Mouse (Mus musculus): ENCODE results near the gene Lexm. TPM values are rescaled to one million over a fixed set of nuclear protein-coding genes. Genes with fewer than 3 reads are reported as not detected.
A peak's percentile ranks its signal among the peaks of the same experiment; 100 is the strongest.

Gene Lexm
- polyA plus RNA-seq, 1 experiment from 2014 or later = not detected

GRCm38 (mm10) chr4:106630333-106631220 is 13.5 kb upstream of the Lexm start:
- H3K27me3 ChIP-seq (replicated peaks; ENCODE audit: control insufficient read depth, insufficient read depth, low read length) = no peaks in the 10 kb centered on the region
- H3K4me2 ChIP-seq (ENCODE audit: low read length) = peak overlapping the region; percentile 33
- no peaks in the 10 kb centered on the region for H3K36me3 ChIP-seq (ENCODE audit: control insufficient read depth, insufficient read depth)
- H3K9ac ChIP-seq (replicated peaks; ENCODE audit: low read depth, low read length) = peak overlapping the region; percentile 35
- peak overlapping the region; percentile 89 for H3K27ac ChIP-seq (ENCODE audit: low read length)
- peaks cover 42% of the 10 kb centered on the region for H3K4me1 ChIP-seq (replicated peaks; ENCODE audit: control insufficient read depth, insufficient read depth, low read length)
- 14% methylated on average over 14 of the region's 14 CpGs for WGBS
- no peaks in the 10 kb centered on the region for H3K9me3 ChIP-seq (ENCODE audit: control insufficient read depth, low read length)
- H3K4me3 ChIP-seq (replicated peaks; ENCODE audit: low read length) = no peak overlapping the region
- ATAC-seq = peak; percentile 94

GRCm38 (mm10) chr4:106629374-106629773 is 12.3 kb upstream of the Lexm start:
- Histone ChIP-seq H3K27me3 (replicated peaks; ENCODE audit: control insufficient read depth, insufficient read depth, low read length) (peaks cover 4% of the 10 kb centered on the region; the same call in 1 of the 2 replicates), H3K9me3 (ENCODE audit: control insufficient read depth, low read length) (no peaks in the 10 kb centered on the region), H3K4me1 (replicated peaks; ENCODE audit: control insufficient read depth, insufficient read depth, low read length) (peaks cover 41% of the 10 kb centered on the region), H3K9ac (replicated peaks; ENCODE audit: low read depth, low read length) (no peak overlapping the region), H3K36me3 (ENCODE audit: control insufficient read depth, insufficient read depth) (no peaks in the 10 kb centered on the region), H3K4me3 (replicated peaks; ENCODE audit: low read length) (no peak overlapping the region), H3K27ac (ENCODE audit: low read length) (no peak overlapping the region), H3K4me2 (ENCODE audit: low read length) (no peak overlapping the region)
- no peak for ATAC-seq
- 71% methylated on average over 5 of the region's 5 CpGs for WGBS

DNA sequence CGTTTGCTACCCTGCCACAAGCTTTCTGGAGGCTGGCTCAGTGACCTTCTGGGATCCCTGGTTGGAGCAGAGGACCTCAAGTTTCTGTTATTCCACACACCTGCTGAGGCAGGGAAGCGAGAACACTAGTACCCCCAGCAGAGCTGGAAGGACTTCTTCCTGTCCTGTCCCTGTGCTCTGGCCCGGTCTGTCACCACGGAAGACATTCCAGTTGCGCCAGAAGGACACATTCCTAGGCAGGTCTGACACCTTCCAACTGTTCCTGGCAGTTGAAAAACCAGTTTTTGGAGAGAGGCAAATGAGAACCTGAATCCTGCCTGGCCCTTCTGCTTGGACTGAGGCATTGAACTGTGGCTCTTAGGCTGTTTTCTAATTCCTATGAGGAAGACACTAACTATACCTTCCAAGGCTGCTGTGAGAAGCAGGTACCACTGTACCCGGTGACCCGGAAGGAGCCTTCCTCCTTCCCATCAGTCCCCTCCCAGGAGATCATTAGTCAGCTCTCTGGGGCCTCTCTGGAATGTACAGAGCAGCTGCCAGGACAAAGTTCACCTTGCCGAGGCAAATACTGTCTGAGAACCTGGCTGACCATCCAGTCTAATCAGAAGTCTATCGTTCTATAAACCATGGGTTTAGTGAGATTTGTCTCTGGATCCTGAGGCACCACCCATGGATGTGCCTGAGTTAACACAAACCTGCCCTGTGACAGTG is 11.8 kb upstream of the Lexm start:
- Histone ChIP-seq H3K4me3 (replicated peaks; ENCODE audit: low read length) (no peak overlapping the region), H3K9me3 (ENCODE audit: control insufficient read depth, low read length) (no peaks in the 10 kb centered on the region), H3K27me3 (replicated peaks; ENCODE audit: control insufficient read depth, insufficient read depth, low read length) (peaks cover 7% of the 10 kb centered on the region), H3K27ac (ENCODE audit: low read length) (no peak overlapping the region), H3K36me3 (ENCODE audit: control insufficient read depth, insufficient read depth) (no peaks in the 10 kb centered on the region), H3K4me1 (replicated peaks; ENCODE audit: control insufficient read depth, insufficient read depth, low read length) (peaks cover 35% of the 10 kb centered on the region), H3K9ac (replicated peaks; ENCODE audit: low read depth, low read length) (no peak overlapping the region), H3K4me2 (ENCODE audit: low read length) (no peak overlapping the region)
- 64% methylated on average over 9 of the region's 9 CpGs for WGBS
- ATAC-seq = no peak

DNA sequence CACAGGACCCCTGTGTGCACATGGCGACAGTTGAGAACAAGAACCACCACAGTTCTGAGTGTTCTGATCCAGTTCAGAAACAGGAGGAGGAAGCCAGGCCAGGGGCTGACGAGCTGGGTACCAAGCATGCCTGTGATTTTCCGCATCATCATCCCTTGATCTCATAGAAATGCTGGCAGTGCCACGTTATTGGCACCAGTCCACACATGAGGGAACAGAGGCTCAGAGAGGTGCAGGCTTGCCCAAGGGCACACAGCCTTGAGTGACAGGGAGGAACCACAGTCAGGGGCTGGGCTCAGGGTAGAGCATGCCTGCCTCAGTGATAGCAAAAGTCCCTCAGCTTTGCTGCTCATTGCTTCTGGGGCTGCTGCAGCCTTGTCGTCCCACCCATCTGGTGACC is 10.8 kb upstream of the Lexm start:
- Histone ChIP-seq H3K9ac (replicated peaks; ENCODE audit: low read depth, low read length) (no peak overlapping the region), H3K36me3 (ENCODE audit: control insufficient read depth, insufficient read depth) (no peaks in the 10 kb centered on the region), H3K4me3 (replicated peaks; ENCODE audit: low read length) (no peak overlapping the region), H3K27me3 (replicated peaks; ENCODE audit: control insufficient read depth, insufficient read depth, low read length) (peaks cover 15% of the 10 kb centered on the region), H3K9me3 (ENCODE audit: control insufficient read depth, low read length) (no peaks in the 10 kb centered on the region), H3K4me1 (replicated peaks; ENCODE audit: control insufficient read depth, insufficient read depth, low read length) (peaks cover 27% of the 10 kb centered on the region), H3K27ac (ENCODE audit: low read length) (no peak overlapping the region), H3K4me2 (ENCODE audit: low read length) (no peak overlapping the region)
- no peak for ATAC-seq
- WGBS = 60% methylated on average over 5 of the region's 5 CpGs

- 91% methylated on average over 10 of the region's 10 CpGs for WGBS
- no peak overlapping the region for H3K9ac ChIP-seq (replicated peaks; ENCODE audit: low read depth, low read length)
- H3K27ac ChIP-seq (ENCODE audit: low read length) = no peak overlapping the region
- H3K27me3 ChIP-seq (replicated peaks; ENCODE audit: control insufficient read depth, insufficient read depth, low read length) = peaks cover 18% of the 10 kb centered on the region
- H3K4me2 ChIP-seq (ENCODE audit: low read length) = no peak overlapping the region
- no peak for ATAC-seq
- H3K9me3 ChIP-seq (ENCODE audit: control insufficient read depth, low read length) = no peaks in the 10 kb centered on the region
- H3K4me1 ChIP-seq (replicated peaks; ENCODE audit: control insufficient read depth, insufficient read depth, low read length) = peaks cover 2% of the 10 kb centered on the region; the same call in 1 of the 2 replicates
- no peak overlapping the region for H3K4me3 ChIP-seq (replicated peaks; ENCODE audit: low read length)
- H3K36me3 ChIP-seq (ENCODE audit: control insufficient read depth, insufficient read depth) = no peaks in the 10 kb centered on the region
Measured at GRCm38 (mm10) chr4:106624271-106624670, 7.2 kb upstream of the Lexm start.

DNA sequence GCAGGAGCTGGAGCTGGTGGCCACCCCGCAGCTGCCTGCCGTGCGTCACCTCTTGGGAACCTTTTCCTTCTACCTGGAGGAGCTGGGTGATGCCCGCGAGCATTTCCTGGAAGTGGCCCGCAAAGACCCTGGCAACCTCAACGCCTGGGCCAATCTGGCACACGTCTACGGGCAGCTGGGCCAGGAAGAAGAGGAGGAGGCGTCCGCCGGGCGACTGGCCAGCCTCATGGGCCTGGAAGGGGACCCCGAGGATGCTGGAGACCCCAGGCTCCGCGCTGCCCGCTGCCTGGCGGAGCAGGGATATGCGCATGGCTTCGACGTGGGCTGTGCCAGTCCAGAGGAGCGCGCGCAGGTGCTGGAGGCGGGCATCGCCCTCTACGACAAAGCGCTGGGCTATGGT is 5.7 kb upstream of the Lexm start:
- H3K27me3 ChIP-seq (replicated peaks; ENCODE audit: control insufficient read depth, insufficient read depth, low read length) = peaks cover 20% of the 10 kb centered on the region
- peaks cover 2% of the 10 kb centered on the region; the same call in 1 of the 2 replicates for H3K4me1 ChIP-seq (replicated peaks; ENCODE audit: control insufficient read depth, insufficient read depth, low read length)
- no peak overlapping the region for H3K9ac ChIP-seq (replicated peaks; ENCODE audit: low read depth, low read length)
- ATAC-seq = no peak
- 30% methylated on average over 28 of the region's 28 CpGs for WGBS
- H3K9me3 ChIP-seq (ENCODE audit: control insufficient read depth, low read length) = no peaks in the 10 kb centered on the region
- H3K4me2 ChIP-seq (ENCODE audit: low read length) = no peak overlapping the region
- no peak overlapping the region for H3K27ac ChIP-seq (ENCODE audit: low read length)
- no peak overlapping the region for H3K4me3 ChIP-seq (replicated peaks; ENCODE audit: low read length)
- H3K36me3 ChIP-seq (ENCODE audit: control insufficient read depth, insufficient read depth) = no peaks in the 10 kb centered on the region

- 30% methylated on average over 16 of the region's 16 CpGs for WGBS
Measured at GRCm38 (mm10) chr4:106622030-106622493, 5.0 kb upstream of the Lexm start, which contains the start of gene Ttc22. TSS of gene Ttc22 (plus strand) at chr4:106622432.

GRCm38 (mm10) chr4:106621428-106621827 is 4.4 kb upstream of the Lexm start:
- Histone ChIP-seq H3K4me3 (replicated peaks; ENCODE audit: low read length) (no peak overlapping the region), H3K9me3 (ENCODE audit: control insufficient read depth, low read length) (no peaks in the 10 kb centered on the region), H3K27me3 (replicated peaks; ENCODE audit: control insufficient read depth, insufficient read depth, low read length) (peaks cover 20% of the 10 kb centered on the region), H3K4me2 (ENCODE audit: low read length) (no peak overlapping the region), H3K36me3 (ENCODE audit: control insufficient read depth, insufficient read depth) (no peaks in the 10 kb centered on the region), H3K4me1 (replicated peaks; ENCODE audit: control insufficient read depth, insufficient read depth, low read length) (peaks cover 7% of the 10 kb centered on the region), H3K27ac (ENCODE audit: low read length) (no peak overlapping the region), H3K9ac (replicated peaks; ENCODE audit: low read depth, low read length) (no peak overlapping the region)
- WGBS = 75% methylated on average over 3 of the region's 3 CpGs
- ATAC-seq = no peak

More at GRCm38 (mm10) chr4:106622030-106622493, 5.0 kb upstream of the Lexm start, which contains the start of gene Ttc22:
- Histone ChIP-seq H3K9me3 (ENCODE audit: control insufficient read depth, low read length) (no peaks in the 10 kb centered on the region), H3K36me3 (ENCODE audit: control insufficient read depth, insufficient read depth) (no peaks in the 10 kb centered on the region), H3K9ac (replicated peaks; ENCODE audit: low read depth, low read length) (no peak within 1 kb of the TSS), H3K4me2 (ENCODE audit: low read length) (no peak within 1 kb of the TSS), H3K4me3 (replicated peaks; ENCODE audit: low read length) (no peak within 1 kb of the TSS), H3K4me1 (replicated peaks; ENCODE audit: control insufficient read depth, insufficient read depth, low read length) (peaks cover 5% of the 10 kb centered on the region), H3K27me3 (replicated peaks; ENCODE audit: control insufficient read depth, insufficient read depth, low read length) (peaks cover 20% of the 10 kb centered on the region), H3K27ac (ENCODE audit: low read length) (no peak within 1 kb of the TSS)
- ATAC-seq = no peak

DNA sequence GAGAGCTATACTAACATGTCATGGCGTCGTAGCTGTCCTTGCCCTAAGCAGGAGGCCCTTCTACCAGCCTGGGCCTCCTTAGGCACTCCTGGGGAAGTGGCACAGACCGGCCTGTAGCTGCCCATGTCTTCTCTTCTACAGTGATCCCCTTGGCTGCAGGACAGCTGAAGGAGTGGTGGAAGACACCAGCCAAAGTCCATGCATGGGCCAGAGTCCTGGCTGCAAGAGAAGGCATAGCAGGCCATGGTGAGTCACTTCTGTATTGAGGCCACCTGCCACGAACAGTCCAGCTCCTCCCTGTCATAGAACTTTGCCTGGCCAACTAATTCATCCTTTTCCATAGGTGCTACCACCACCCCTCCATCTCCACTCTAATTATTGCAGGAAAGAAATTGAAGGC is 1.9 kb upstream of the Lexm start:
- H3K9ac ChIP-seq (replicated peaks; ENCODE audit: low read depth, low read length) = no peak overlapping the region
- no peak overlapping the region for H3K4me2 ChIP-seq (ENCODE audit: low read length)
- no peaks in the 10 kb centered on the region for H3K36me3 ChIP-seq (ENCODE audit: control insufficient read depth, insufficient read depth)
- no peak overlapping the region for H3K4me3 ChIP-seq (replicated peaks; ENCODE audit: low read length)
- peaks cover 15% of the 10 kb centered on the region for H3K27me3 ChIP-seq (replicated peaks; ENCODE audit: control insufficient read depth, insufficient read depth, low read length)
- no peak for ATAC-seq
- no peaks in the 10 kb centered on the region for H3K9me3 ChIP-seq (ENCODE audit: control insufficient read depth, low read length)
- WGBS = 94% methylated on average over 4 of the region's 4 CpGs
- no peak overlapping the region for H3K27ac ChIP-seq (ENCODE audit: low read length)
- H3K4me1 ChIP-seq (replicated peaks; ENCODE audit: control insufficient read depth, insufficient read depth, low read length) = peaks cover 10% of the 10 kb centered on the region

All from forebrain, embryonic 16.5 days (tissue).